Mouse (Mus musculus): ENCODE results near the gene Dop1b. TPM values are rescaled to one million over a fixed set of nuclear protein-coding genes. Genes with fewer than 3 reads are reported as not detected.

The Dop1b gene
- polyA plus RNA-seq, 1 experiment = 102 TPM

- H3K4me3 ChIP-seq (replicated peaks; ENCODE audit: insufficient read depth, low read depth, low read length) = no peak overlapping the region
- 79% methylated on average over 6 of the region's 6 CpGs for WGBS
- 0 out of 2 replicates have a peak overlapping the region, but pooled peaks have one; percentile 23 for H3K27ac ChIP-seq (ENCODE audit: insufficient read depth, low read length)
- TF ChIP-seq POLR2A (IDR thresholded peaks at IDR 0.05; ENCODE audit: borderline replicate concordance, insufficient read depth, low read length) = no peak
- no peak for TF ChIP-seq CTCF (IDR thresholded peaks at IDR 0.05; ENCODE audit: borderline replicate concordance, insufficient read depth, low read depth, low read length)
- peak in 1 of 2 experiments; percentile 14 for DNase-seq
- peaks cover 32% of the 10 kb centered on the region for H3K4me1 ChIP-seq (ENCODE audit: control insufficient read depth, insufficient read depth, low read length)
- no peaks in the 10 kb centered on the region for H3K27me3 ChIP-seq (ENCODE audit: control insufficient read depth, insufficient read depth, low read length)
Measured at GRCm38 (mm10) chr16:93715826-93716225, 4.1 kb downstream of the Dop1b start.

- Histone ChIP-seq H3K4me3 (replicated peaks; ENCODE audit: insufficient read depth, low read depth, low read length) (no peak overlapping the region), H3K4me1 (ENCODE audit: control insufficient read depth, insufficient read depth, low read length) (peaks cover 42% of the 10 kb centered on the region), H3K27me3 (ENCODE audit: control insufficient read depth, insufficient read depth, low read length) (no peaks in the 10 kb centered on the region), H3K27ac (ENCODE audit: insufficient read depth, low read length) (peak overlapping the region; percentile 86)
- 1% methylated on average over 5 of the region's 5 CpGs for WGBS
- DNase-seq = peak; percentile 98
- TF ChIP-seq CTCF (IDR thresholded peaks at IDR 0.05; ENCODE audit: borderline replicate concordance, insufficient read depth, low read depth, low read length) = no peak
- TF ChIP-seq POLR2A (IDR thresholded peaks at IDR 0.05; ENCODE audit: borderline replicate concordance, insufficient read depth, low read length) = peak; percentile 18; the same call in 1 of the 2 replicates
Measured at GRCm38 (mm10) chr16:93717299-93717703, 5.6 kb downstream of the Dop1b start.

GRCm38 (mm10) chr16:93721771-93722170, 10.1 kb downstream of the Dop1b start:
- no peak for DNase-seq
- 61% methylated on average over 5 of the region's 5 CpGs for WGBS
- Histone ChIP-seq H3K4me3 (replicated peaks; ENCODE audit: insufficient read depth, low read depth, low read length) (no peak overlapping the region), H3K27me3 (ENCODE audit: control insufficient read depth, insufficient read depth, low read length) (no peaks in the 10 kb centered on the region), H3K4me1 (ENCODE audit: control insufficient read depth, insufficient read depth, low read length) (peaks cover 50% of the 10 kb centered on the region), H3K27ac (ENCODE audit: insufficient read depth, low read length) (no peak overlapping the region)
- TF ChIP-seq CTCF (IDR thresholded peaks at IDR 0.05; ENCODE audit: borderline replicate concordance, insufficient read depth, low read depth, low read length) = no peak
- no peak for TF ChIP-seq POLR2A (IDR thresholded peaks at IDR 0.05; ENCODE audit: borderline replicate concordance, insufficient read depth, low read length)

GRCm38 (mm10) chr16:93722476-93722875, 10.8 kb downstream of the Dop1b start:
- DNase-seq = peak; percentile 45 to 49
- no peak overlapping the region for H3K4me3 ChIP-seq (replicated peaks; ENCODE audit: insufficient read depth, low read depth, low read length)
- TF ChIP-seq CTCF (IDR thresholded peaks at IDR 0.05; ENCODE audit: borderline replicate concordance, insufficient read depth, low read depth, low read length) = no peak
- TF ChIP-seq POLR2A (IDR thresholded peaks at IDR 0.05; ENCODE audit: borderline replicate concordance, insufficient read depth, low read length) = no peak
- 9% methylated on average over 2 of the region's 2 CpGs for WGBS
- H3K4me1 ChIP-seq (ENCODE audit: control insufficient read depth, insufficient read depth, low read length) = peaks cover 51% of the 10 kb centered on the region
- H3K27ac ChIP-seq (ENCODE audit: insufficient read depth, low read length) = peak overlapping the region; percentile 40; the same call in 1 of the 2 replicates
- no peaks in the 10 kb centered on the region for H3K27me3 ChIP-seq (ENCODE audit: control insufficient read depth, insufficient read depth, low read length)

GRCm38 (mm10) chr16:93725417-93726144, 13.9 kb downstream of the Dop1b start:
- no peaks in the 10 kb centered on the region for H3K27me3 ChIP-seq (ENCODE audit: control insufficient read depth, insufficient read depth, low read length)
- H3K27ac ChIP-seq (ENCODE audit: insufficient read depth, low read length) = no peak overlapping the region
- no peak for TF ChIP-seq CTCF (IDR thresholded peaks at IDR 0.05; ENCODE audit: borderline replicate concordance, insufficient read depth, low read depth, low read length)
- no peak for TF ChIP-seq POLR2A (IDR thresholded peaks at IDR 0.05; ENCODE audit: borderline replicate concordance, insufficient read depth, low read length)
- peaks cover 63% of the 10 kb centered on the region for H3K4me1 ChIP-seq (ENCODE audit: control insufficient read depth, insufficient read depth, low read length)
- 60% methylated on average over 8 of the region's 8 CpGs for WGBS
- DNase-seq = no peak
- H3K4me3 ChIP-seq (replicated peaks; ENCODE audit: insufficient read depth, low read depth, low read length) = no peak overlapping the region

GRCm38 (mm10) chr16:93726186-93726585, 14.5 kb downstream of the Dop1b start:
- DNase-seq = no peak
- TF ChIP-seq POLR2A (IDR thresholded peaks at IDR 0.05; ENCODE audit: borderline replicate concordance, insufficient read depth, low read length) = no peak
- no peak for TF ChIP-seq CTCF (IDR thresholded peaks at IDR 0.05; ENCODE audit: borderline replicate concordance, insufficient read depth, low read depth, low read length)
- WGBS = 93% methylated on average over 4 of the region's 4 CpGs
- peaks cover 63% of the 10 kb centered on the region for H3K4me1 ChIP-seq (ENCODE audit: control insufficient read depth, insufficient read depth, low read length)
- no peak overlapping the region for H3K4me3 ChIP-seq (replicated peaks; ENCODE audit: insufficient read depth, low read depth, low read length)
- H3K27me3 ChIP-seq (ENCODE audit: control insufficient read depth, insufficient read depth, low read length) = no peaks in the 10 kb centered on the region
- H3K27ac ChIP-seq (ENCODE audit: insufficient read depth, low read length) = no peak overlapping the region

- no peak for TF ChIP-seq CTCF (IDR thresholded peaks at IDR 0.05; ENCODE audit: borderline replicate concordance, insufficient read depth, low read depth, low read length)
- no peak for TF ChIP-seq POLR2A (IDR thresholded peaks at IDR 0.05; ENCODE audit: borderline replicate concordance, insufficient read depth, low read length)
- Histone ChIP-seq H3K27me3 (ENCODE audit: control insufficient read depth, insufficient read depth, low read length) (no peaks in the 10 kb centered on the region), H3K4me1 (ENCODE audit: control insufficient read depth, insufficient read depth, low read length) (peaks cover 54% of the 10 kb centered on the region), H3K27ac (ENCODE audit: insufficient read depth, low read length) (no peak overlapping the region), H3K4me3 (replicated peaks; ENCODE audit: insufficient read depth, low read depth, low read length) (no peak overlapping the region)
- 32% methylated on average over 9 of the region's 9 CpGs for WGBS
- DNase-seq = no peak
Measured at GRCm38 (mm10) chr16:93728676-93729075, 17.0 kb downstream of the Dop1b start.

All from cerebellum, adult 2 months (tissue).